Mouse (Mus musculus) spleen, postnatal 36 days (tissue): ENCODE data around the gene Rora.

Source experiments
- DNase-seq, 2 experiments: peaks; one replicate each; pipeline ENCODE4 v3.0.0; 2022; ENCODE audit warnings: low spot score in 2 of 2, mixed read lengths in 1 of 2

Gene Rora

DNA sequence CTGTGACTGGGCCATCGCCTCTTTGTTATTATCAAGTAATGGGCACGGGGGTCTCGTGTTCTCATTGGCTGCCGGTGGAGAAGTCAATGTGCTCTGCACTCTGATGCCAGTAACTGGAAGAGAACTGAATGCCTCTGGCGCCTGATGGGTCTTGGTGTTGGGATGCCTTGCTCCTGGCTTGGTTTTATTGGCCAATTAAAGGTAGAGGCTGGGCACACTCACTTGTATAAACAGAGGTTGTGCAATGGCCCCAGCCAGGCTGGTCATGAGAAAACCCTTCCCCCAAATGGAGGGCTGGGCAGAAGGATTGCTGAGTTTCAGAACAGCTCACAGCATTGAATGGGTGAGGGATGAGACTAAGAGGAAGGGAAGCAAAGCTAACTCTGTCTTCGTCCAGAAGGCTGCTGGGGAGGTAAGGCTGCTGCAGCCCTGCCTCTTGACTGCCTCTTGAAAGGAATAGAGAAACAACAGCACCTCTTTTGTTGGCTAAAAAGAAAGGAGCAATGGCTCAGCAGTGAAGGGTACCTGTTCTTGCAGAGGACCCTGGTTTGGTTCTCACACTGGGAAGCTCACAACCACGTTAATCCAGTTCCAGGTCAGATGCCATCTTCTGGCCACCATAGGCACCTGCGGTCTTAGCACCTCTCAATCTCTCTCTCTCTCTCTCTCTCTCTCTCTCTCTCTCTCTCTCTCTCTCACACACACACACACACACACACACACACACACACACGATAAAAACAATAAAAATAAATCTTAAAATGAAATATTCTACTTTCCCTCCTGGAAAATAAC is 653.3 kb downstream of the Rora start:
- no peak for DNase-seq

DNA sequence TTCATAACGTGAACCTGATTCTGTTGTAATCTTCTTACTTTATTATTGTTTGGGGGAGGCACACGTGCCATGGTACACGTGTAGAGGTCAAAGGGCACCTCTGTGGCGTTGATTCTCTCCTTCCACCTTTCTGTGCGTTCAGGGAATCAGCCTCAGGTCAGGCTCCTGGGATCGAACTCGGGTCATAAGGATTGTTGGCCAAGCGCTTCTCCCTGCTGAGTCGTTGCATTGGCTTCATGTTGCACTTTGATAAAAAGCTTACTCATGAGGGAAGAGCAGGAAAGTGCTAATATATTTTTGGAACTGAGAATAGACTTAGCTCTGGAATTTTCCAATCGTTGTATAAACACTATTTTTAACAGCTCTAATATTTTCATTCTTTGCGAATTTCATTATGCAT is 654.4 kb downstream of the Rora start:
- no peak for DNase-seq

DNA sequence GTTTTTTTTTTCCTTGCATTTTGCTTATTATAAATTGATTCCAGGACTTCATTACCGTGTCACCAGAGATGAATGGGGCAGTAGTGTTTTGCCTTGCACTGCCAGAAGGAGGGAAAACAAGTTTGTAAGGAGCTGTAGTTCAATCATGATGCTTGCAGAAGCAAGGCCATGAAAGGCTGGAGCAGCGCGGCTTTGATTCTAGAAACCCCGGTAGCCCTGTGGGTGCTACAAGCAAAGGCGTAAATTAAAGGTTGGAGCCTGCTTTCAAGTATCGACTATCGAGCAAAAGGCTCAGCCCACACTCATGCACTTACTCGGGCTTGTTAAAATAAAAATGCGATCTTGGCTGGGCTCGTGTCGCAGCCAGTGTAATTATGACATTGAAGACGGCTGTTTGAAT is 656.9 kb downstream of the Rora start:
- no peak for DNase-seq

DNA sequence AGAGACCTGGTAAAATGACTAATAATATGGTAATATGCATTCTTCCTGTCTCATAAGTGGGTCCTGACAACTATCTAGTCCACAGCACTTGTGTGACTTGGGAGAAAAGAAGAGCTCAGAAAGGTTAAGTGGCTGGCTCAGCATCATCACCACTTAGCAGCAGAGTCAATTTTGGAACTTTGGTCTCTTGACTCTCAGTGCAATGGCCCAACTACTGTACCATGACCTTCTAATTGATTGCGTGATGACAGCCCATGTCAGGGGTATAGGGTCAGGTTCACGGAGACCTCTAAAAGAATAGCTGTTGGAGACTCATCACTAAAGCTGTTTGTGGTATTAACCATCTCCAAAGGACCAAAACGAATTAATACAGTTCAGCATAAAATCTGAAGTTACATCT is 659.7 kb downstream of the Rora start:
- no peak for DNase-seq

DNA sequence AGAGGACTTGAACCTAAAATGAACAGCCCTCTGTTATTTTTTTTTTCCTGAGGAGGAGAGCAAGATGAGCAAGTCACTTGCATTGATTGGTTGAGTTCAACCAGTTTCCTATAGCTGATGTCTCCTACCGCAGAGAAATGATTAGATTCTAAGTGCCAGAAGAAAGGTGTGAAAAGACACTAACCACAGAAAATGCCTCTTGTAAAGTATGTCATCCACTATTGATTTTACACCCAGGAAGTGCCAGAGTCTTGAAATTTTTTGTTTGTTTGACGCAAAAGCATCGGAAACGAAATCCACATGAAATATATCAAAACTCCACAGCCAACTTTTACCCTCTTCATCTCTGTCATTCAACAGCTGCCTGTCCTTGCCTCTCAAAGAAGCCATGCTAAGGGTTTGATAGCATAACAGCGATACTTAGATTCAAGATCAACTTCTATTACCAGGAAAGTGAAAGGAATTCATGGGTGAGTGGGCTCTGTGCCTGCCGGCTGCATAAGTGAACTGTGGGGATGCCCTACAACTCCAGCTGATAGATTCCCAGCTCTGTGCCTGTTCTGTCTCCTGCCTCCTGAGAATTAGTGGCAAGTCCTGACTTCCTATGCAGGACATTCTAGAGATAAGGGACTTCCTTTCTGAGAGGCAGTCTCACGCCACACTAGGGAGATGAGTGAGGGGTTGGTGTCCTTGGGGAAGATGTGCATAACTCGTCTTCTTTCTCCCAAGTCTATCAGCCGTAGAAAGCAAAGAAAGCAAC is 661.0 kb downstream of the Rora start:
- DNase-seq, result no peak

DNA sequence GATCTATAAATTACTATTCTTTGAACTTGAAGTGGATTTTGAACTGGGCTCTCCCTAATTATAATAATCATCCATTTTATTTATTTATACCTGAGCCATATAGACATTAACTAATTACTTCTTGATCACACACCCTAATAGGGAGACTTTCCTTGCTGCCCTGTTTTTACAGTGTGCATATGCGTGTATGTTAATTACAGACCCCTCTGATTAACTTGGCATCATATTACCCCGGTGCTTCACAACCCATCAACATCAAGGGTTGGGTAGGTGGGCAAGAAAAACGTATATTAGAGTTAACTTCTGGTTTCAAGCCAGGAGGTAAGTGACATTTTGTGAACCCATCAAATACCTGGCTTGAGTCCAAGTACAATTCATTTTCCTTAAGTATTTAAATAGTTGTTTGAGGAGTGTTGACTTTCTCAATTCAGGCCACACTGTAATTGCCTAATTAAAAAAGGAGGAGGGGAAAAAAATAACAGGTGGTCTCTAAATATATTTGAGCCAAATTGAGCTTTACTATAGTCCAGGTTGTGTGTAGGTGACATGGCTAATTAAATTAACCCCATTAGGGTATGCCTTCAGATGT is 664.0 kb downstream of the Rora start:
- no peak for DNase-seq

DNA sequence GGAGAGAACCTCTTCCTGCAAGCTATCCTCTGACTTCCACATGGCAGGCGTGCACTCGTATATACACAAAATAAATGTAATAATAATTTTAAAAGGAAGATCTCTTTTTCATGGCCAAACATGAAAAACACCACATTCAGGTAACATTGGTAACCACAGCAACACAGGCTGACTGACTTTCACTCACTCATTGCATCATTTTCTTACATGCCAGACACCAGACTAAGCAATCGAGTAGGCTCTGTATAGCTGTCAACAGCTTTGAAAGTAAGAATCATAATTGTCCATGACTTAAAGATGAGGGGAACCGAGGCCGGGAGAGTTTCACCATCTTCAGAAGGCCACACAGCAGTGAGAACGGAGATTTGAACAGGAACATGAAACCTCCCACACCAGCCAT is 665.8 kb downstream of the Rora start:
- no peak for DNase-seq

DNA sequence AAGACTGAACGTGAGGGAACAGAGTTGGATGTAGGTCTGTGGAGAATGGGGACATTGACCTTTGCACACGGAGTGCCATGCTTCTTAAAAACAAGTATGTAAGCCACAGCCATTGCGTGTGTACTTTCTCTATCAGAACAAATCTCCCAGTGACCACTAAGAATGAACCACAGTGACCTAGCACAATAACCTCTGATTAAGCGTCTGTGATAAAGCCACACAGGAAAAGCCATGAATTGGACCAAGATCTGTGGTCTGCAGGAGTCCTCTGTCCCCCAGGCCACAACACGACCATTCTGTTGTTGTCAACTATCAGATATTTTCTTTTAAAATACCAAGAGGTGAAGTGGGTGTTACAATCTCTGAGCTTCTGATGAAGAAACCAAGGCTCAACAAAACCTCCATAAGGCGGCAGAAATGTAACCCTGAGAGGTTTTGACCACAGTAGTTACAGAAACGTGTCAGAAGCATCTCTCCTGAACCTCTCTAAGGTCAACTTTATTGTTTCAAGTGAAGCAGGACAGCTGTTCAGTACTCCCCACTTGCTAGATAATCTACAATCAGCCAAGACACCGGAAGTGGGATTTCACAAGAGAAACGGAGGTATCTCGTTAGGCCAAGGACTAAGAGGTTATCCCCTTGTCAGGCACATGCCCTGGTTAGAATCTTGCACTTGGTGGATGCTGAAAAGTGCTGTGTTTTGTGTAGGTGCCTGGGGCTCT is 666.5 kb downstream of the Rora start:
- no peak for DNase-seq

DNA sequence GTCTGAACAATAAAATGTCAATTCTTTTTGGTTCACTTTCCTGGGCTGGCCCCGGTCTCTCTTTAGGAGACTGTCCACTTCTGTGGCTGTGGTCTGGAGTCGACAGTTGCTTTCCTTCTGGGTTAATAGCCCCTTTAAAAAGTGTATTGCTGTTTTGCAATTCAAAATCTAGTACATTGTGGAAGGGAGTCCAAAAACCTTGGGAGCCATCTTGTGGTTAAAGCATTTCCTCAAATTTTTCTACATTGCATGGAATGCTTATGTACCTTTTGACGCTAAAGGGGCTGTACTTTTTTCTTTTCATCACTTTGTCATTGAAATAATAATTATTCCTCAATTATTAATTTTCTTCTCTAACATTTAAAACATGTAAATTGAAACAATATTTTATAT is 667.0 kb downstream of the Rora start:
- no peak for DNase-seq

DNA sequence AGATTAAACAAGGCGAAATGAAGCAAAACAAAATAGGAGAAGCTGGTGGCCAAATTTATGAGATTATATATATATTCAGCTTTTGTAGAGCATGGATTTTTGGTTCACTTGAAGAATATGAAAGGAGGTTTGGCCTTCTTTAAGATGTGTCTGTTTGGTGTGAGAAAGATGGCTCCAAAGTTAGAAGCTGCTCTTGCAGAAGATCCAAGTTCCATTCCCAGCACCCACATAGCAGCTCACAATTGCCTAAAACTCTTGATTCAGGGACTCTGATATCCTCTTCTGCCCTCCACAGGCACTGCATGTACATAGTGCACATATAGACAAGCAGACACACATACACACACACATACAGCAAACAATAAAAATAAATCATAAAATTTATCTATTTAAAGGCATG is 668.4 kb downstream of the Rora start:
- no peak for DNase-seq

DNA sequence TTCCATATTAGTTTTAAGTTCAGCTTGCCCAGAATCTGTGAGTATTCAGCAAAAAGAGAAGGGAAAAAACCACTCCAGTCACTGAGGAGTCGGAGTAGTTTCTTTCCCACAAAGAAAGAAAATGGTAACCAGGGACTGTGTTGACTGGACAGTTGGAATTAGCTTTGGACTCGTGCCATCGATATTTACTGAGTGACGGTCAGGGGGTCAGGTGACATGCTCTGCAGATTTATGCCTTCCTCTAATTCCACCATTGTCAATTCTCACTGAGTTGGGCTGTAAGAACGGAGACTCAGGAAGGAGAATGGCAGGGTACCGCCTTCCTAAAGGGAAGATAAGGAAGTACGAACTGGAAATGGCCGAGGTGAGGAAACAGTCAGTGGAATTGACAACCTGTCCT is 670.2 kb downstream of the Rora start:
- no peak for DNase-seq

DNA sequence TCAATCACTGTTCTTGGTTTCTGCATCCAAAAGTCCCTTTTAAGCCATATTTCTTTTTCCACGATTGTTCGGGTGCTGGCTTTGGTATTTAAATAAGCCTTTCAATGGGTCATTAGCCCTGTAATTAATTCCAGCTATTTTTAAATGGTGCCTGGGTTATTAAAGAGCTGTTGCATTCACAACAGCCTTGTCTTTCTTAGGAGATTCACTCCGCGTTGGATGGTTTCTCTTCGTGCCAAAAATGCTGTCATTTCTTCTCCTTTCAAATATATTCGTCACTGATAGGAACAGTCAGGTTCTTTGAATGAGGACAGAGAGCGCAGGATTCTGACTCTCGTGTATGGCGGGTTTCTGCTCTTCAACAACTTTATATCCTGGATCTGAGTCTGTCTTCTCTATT is 673.5 kb downstream of the Rora start:
- DNase-seq, result no peak

DNA sequence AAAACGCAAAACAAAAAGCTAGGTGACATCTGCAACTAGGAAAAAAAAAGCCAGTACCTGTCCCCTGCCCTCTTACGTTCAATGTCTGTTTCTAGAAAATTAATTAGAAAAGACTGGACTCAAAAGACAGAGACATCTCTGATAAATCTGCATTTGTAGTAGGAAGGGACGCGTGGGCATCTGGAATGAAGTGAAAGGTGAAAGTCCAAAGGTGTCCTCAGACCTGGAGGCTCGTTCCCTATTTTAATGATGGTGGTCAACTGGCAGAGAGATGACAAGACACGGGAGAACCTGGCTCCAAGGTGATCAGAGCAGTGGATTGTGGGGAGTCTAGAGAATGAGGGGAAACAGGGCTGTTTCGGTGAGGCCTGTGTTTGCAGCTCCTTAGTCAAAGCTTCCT is 674.0 kb downstream of the Rora start:
- DNase-seq, result no peak

DNA sequence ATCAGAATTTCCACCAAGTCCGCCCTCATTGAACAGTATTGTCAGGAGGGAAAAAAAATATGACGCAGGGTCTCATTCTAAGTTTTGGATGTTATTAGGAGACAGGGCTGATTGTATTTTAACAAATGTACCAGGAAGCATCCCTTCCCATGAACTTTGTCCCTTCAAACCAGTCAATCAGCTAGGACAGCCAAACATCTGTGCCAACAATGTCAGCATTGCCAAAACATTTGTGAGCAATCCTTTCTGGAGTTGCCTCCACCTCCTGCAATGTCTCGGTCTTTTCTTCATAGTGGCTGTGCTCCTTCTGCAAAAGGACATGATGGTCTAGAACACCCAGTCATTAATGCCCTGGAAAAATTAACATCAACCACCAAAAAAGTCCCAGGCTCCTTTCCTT is 678.2 kb downstream of the Rora start:
- DNase-seq, result no peak

DNA sequence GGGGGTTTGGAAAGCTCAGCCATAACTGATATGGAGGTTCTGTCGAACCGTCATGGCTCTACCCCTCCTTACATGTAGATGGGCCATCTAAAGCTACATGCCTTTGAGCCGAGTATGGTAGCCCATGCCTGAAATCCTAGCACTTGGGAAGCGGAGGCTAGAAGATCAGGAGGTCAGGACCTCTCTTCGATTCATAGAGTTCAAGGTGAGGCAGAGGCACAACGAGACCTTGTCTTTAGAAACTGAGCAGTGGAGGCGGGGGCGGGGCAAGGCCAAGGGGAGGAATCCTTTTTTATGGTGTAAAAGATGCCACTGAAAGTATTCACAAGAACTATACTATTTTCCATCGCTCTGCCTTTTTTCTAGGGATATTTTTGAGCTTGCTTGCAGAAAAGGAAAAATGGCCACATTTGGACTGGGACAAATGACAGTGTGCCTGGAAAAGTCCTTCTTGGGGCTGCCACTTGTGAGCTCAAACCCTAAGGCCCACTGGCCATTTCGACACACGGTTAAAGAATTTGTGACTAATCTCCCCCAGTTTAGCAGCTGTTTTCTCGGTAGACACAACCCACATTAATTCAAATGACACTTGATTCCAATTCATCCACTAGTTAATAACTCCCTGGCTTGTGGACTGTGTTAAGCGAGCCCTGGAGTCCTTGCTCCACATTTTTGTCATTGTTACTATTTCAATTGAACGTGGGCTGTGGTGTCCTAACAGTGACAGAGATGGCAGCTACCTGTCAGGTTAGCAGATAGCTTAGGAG is 679.4 kb downstream of the Rora start:
- DNase-seq, result no peak

DNA sequence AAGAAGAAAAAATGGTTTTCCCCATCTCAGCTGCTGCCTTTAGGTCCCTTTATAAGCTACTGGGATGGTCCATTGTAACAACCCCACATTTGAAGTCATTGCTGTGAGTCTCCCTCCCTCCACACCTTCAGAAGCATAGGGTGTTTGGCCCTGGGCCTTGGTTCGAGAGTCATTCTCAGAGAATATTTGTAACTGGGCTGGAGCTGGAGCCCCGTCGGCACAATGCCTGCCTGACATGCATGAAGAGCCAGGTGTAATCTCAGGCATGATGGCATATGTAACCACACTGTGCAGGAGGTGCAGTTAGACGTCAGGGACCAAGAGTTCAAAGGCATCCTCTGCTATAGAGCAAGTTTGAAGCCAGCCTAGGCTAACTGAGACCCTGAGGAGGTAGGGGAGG is 680.1 kb downstream of the Rora start:
- DNase-seq, result no peak

DNA sequence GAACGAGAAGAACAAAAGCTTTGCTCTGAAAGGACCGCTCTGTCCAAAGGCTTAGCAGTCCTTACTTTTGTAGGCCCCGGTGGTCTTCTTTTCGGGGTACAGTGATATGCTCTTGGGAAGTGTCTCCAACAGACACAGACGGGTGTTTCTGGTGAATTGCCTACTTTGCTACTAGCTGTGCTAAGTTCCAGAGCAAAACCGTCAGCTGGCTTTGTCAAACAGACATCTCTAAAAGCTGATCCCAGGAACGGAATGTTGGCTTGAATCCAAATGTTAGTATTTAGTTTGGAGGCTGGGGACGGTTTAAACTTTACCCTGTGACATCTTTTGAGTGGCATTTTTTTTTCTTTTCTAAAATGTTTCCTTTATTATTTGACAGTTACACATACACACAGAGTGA is 680.5 kb downstream of the Rora start:
- DNase-seq, result no peak

DNA sequence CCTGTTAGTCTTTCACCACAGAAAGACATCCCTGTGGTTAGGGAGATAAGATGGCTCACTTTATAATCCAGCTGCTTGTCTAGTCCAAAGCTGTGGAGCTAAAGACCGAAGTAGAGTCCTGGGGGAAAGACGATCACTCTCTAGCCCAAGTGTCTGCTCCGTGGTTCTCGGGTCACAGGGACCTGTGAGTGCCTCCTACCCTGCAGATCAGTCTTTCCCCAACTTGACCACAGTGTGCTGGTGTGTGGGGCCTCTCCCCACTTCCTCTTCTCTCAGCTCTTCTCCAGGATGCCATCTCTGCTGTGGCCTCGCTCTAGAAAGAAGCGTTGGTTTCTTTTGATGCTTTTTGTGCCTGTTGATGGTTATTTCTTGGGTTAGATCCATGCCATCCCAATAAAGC is 682.5 kb downstream of the Rora start:
- DNase-seq, result peak; percentile 8 to 10

DNA sequence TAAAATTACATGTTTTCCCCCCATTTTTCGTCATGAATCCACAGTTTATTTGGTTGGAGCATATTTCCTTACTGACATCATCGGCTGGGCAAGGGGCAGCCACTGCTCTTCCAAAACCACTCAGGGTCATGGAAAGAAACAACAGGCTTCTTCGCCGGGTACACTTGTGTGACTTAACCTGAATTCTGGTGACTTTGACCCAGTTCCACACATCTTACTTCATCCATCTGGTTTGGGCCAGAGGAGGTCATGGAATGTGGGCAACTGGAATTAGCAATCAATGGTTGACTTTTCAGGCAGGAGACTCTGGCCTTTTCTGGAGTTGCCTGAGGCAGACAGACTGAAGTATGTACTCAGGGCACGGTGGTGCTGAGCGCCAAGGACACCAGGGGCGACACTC is 685.6 kb downstream of the Rora start:
- DNase-seq, result no peak

DNA sequence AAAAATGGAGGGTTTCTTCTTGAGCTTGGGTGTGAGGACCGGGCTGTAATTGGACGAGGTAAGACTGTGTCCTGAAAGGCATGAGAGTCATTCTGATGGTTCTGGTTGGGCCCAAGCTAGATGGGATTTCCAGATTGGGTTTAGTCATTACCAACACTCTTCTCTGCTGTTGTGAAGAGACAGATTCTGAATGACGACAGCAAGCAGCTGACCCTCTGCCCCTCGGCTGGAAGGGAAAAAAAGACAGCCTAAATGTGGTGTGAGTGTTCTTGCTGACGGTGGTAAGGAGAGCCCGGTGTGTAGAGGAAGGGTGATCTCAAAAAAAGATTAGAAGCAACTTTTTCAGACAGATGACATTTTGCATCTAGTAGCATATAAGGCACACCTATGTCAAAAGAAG is 686.2 kb downstream of the Rora start:
- no peak for DNase-seq

DNA sequence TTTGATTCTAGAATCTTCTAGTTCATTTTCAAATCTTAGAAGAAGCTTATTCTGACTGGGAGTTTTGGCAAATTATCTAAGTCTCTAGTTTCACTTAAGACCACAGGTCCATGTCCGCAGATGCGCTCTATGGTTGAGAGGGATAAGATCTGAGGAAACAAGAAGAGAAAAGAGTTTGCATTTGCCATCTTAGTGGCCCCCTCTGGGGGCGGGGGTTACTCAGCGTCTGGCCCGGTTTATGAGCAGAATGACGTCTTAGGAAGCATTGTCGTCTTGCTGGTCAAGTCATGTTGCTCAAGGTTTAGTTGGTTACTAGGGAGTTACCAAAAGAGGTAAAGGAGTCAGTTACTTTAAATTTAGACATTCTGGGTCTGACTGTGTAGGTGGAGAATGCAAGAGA is 686.8 kb downstream of the Rora start:
- no peak for DNase-seq

DNA sequence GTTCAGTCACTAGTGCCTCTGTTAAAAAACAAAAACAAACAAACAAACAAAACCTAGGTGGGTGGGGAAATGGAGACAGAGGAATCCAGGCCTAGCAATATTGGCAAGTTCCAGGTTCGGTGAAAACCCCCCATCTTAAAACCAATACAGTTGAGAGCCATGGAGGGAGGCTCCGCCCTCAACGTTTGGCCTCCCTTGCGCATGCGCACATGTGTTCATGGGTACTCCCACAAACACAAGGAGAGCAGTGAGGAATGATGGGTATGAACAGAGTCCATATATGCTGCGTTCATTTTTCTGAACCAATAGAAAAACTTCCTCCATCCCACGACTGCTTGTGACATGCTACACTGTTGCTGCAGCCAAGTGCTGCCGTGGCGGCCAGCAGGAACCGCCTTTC is 690.3 kb downstream of the Rora start:
- DNase-seq, result no peak
